Mouse (Mus musculus) Patski (cell line): ENCODE results near the gene BC053393. TPM values are rescaled to one million over a fixed set of nuclear protein-coding genes. Genes with fewer than 3 reads are reported as not detected.
"Not testable (repeated sequence)": the region's sequence is repeated elsewhere in the genome, so short reads cannot be mapped to it uniquely, and the experiment has no call there.

Source experiments
- ATAC-seq: fragments of 100-300 bp; one replicate; pipeline ENCODE4 v1.8.0; 2021
- CTCF ChIA-PET: fragments of 350-600 bp; sonication (Branson Sonifier 250); formaldehyde crosslinking; loops from one replicate; lab custom pipeline; 2022; ENCODE audit warnings: inconsistent platforms; lab: Charles Lee
- POLR2A ChIA-PET: fragments of 350-600 bp; sonication (Branson Sonifier 250); formaldehyde crosslinking; loops from one replicate; lab custom pipeline; 2022; ENCODE audit warnings: antibody characterized with exemption, inconsistent platforms; lab: Charles Lee
- DNase-seq: peaks from one replicate; pipeline ENCODE4 v3.0.0-alpha.2; 2011; ENCODE audit warnings: low read depth, low spot score
- H3K27me3 ChIP-seq: fragments of 371-371 bp; one replicate; pipeline ENCODE4 v1.5.1; 2021
- CTCF ChIP-seq: fragments of 100-300 bp; IDR thresholded peaks from one replicate; pipeline ENCODE4 v1.5.1; 2021
- in situ Hi-C: fragments of 300-500 bp; cut with MboI; formaldehyde crosslinking; loops from 3 replicates; pipeline ENCODE4 v1.11.1; 2018; ENCODE audit warnings: low pct_unique_long_range_greater_than_20kb, mixed read lengths
- polyA plus RNA-seq: library from polyadenylated mRNA; unstranded; gene quantifications from one replicate; pipeline ENCODE4 v1.2.3, GENCODE M21; 2021

Gene BC053393
- polyA plus RNA-seq, 1 experiment from 2014 or later, result not detected

GRCm38 (mm10) chr11:46569107-46569506 is 2.2 kb upstream of the BC053393 start:
- CTCF ChIA-PET, result interaction anchor here (1.1 kb wide), 1 partner anchor 46 kb away, joined by 3 read pairs; the partner anchor contains the start of gene Gm12169
- no peak for TF ChIP-seq CTCF
- no peak for ATAC-seq
- POLR2A ChIA-PET, result no interaction called here
- no peak for DNase-seq
- no peaks in the 10 kb centered on the region for H3K27me3 ChIP-seq
- in situ Hi-C loops, result no loop called here

- TF ChIP-seq CTCF, result no peak
- CTCF ChIA-PET, result interaction anchor here (1.0 kb wide), 1 partner anchor 8 kb away, joined by 3 read pairs; the partner anchor contains the start of gene BC053393
- in situ Hi-C loops, result no loop called here
- ATAC-seq, result peak; percentile 82
- POLR2A ChIA-PET, result no interaction called here
- no peak for DNase-seq
- H3K27me3 ChIP-seq, result no peaks in the 10 kb centered on the region
These were observed 7.5 kb downstream of the BC053393 start for GRCm38 (mm10) chr11:46578771-46579281.

GRCm38 (mm10) chr11:46580428-46580827 is 9.1 kb downstream of the BC053393 start:
- ChIA-PET POLR2A (no interaction called here), CTCF (no interaction called here)
- ATAC-seq (no peak), DNase-seq (no peak)
- in situ Hi-C loops, result no loop called here
- H3K27me3 ChIP-seq, result no peaks in the 10 kb centered on the region
- no peak for TF ChIP-seq CTCF

- TF ChIP-seq CTCF, result no peak
- CTCF ChIA-PET, result interaction anchor here (0.8 kb wide), 1 partner anchor 19 kb away, joined by 3 read pairs; no protein-coding TSS in a partner anchor
- in situ Hi-C loops, result no loop called here
These were observed 11.4 kb downstream of the BC053393 start for GRCm38 (mm10) chr11:46582741-46583140.

GRCm38 (mm10) chr11:46592416-46592815 is 21.1 kb downstream of the BC053393 start:
- H3K27me3 ChIP-seq, result no peaks in the 10 kb centered on the region
- no peak for TF ChIP-seq CTCF
- in situ Hi-C loops, result no loop called here
- ChIA-PET POLR2A (no interaction called here), CTCF (no interaction called here)
- ATAC-seq, result no peak
- DNase-seq, result no peak

More at GRCm38 (mm10) chr11:46582741-46583140, 11.4 kb downstream of the BC053393 start:
- DNase-seq (no peak), ATAC-seq (no peak)
- no peaks in the 10 kb centered on the region for H3K27me3 ChIP-seq
- POLR2A ChIA-PET, result no interaction called here

- ChIA-PET POLR2A (no interaction called here), CTCF (interaction anchor here (1.1 to 1.6 kb wide), 2 partner anchors 14 to 24 kb away, joined by 3 to 4 read pairs; no protein-coding TSS in a partner anchor)
- no peaks in the 10 kb centered on the region for H3K27me3 ChIP-seq
- in situ Hi-C loops, result no loop called here
- no peak for DNase-seq
- TF ChIP-seq CTCF, result no peak
- no peak for ATAC-seq
These were observed 48.6 kb downstream of the BC053393 start for GRCm38 (mm10) chr11:46619929-46620328.

- DNase-seq (no peak), ATAC-seq (no peak)
- no peaks in the 10 kb centered on the region for H3K27me3 ChIP-seq
- in situ Hi-C loops, result no loop called here
- ChIA-PET POLR2A (no interaction called here), CTCF (interaction anchor here (1.6 kb wide), 1 partner anchor 24 kb away, joined by 4 read pairs; no protein-coding TSS in a partner anchor)
- no peak for TF ChIP-seq CTCF
These were observed 49.3 kb downstream of the BC053393 start for GRCm38 (mm10) chr11:46620414-46621168.

- CTCF ChIA-PET, result no interaction called here
- POLR2A ChIA-PET, result no interaction called here
These were observed 58.0 kb downstream of the BC053393 start, which contains the start of gene Dppa1 for GRCm38 (mm10) chr11:46629211-46629795. Dppa1 (minus strand) TSS chr11:46629261.

GRCm38 (mm10) chr11:46631635-46632034 is 60.3 kb downstream of the BC053393 start:
- in situ Hi-C loops, result no loop called here
- no peaks in the 10 kb centered on the region for H3K27me3 ChIP-seq
- DNase-seq (no peak), ATAC-seq (peak; percentile 83)
- ChIA-PET POLR2A (no interaction called here), CTCF (no interaction called here)
- peak; percentile 48 for TF ChIP-seq CTCF

More at GRCm38 (mm10) chr11:46629211-46629795, 58.0 kb downstream of the BC053393 start, which contains the start of gene Dppa1:
- TF ChIP-seq CTCF, result no peak
- ATAC-seq (no peak), DNase-seq (no peak)
- in situ Hi-C loops, result no loop called here
- H3K27me3 ChIP-seq, result no peaks in the 10 kb centered on the region

GRCm38 (mm10) chr11:46635516-46635915 is 64.2 kb downstream of the BC053393 start:
- POLR2A ChIA-PET, in situ Hi-C loops, ATAC-seq, CTCF ChIA-PET, H3K27me3 ChIP-seq, DNase-seq: not testable (repeated sequence)
